Mouse (Mus musculus): ENCODE results near the gene Mprip. TPM values are rescaled to one million over a fixed set of nuclear protein-coding genes. Genes with fewer than 3 reads are reported as not detected.

Gene Mprip
- total RNA-seq, 2 experiments from 2014 or later = 210 to 229 TPM

DNA sequence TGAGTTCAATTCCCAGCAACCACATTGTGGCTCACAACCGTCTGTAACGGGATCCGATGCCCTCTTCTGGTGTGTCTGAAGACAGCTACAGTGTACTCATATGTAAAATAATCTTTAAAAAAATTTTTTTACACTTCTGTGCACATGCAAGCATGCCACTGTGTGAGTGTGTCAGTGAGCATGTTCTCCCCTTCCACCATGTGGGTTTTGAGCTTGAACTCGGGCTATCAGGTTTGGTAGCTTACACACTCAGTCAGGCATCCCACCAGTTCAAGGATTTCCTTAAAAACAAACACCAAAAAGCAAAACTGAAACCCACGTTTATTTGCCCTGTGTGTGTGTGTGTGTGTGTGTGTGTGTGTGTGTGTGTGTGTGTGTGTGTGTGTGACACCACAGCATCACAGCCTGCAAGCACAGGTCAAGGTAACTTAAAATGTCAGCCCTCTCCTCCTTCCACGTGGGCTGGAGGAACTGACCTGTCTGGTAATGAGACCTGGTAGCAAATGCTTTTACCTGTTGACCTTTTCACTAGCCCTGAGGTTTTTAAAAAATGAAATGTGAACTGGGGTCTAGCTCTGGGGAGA, 154.5 kb downstream of the Mprip start:
- intact Hi-C loops (cut with DNase I) = no loop called here
- no peak for DNase-seq

DNA sequence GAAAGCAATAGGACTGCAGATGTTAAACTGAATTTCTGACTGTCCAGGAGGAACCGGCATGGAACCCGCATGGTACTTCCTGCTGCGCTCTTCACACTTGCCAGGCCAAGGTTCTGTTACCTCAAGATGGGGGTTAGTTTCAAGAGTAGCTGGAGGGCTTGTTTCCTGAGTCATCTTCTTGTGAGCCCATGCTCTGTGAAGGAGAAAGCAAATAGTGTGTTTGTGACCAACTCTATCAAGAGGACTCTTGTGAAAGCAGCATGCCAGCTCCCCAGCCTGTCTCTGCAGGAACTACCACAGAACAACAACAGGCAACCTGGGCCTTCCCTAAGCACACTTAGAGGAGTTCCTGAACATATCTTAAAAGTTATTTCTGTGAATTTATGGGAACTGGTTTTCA, 156.8 kb downstream of the Mprip start:
- intact Hi-C loops (cut with DNase I) = no loop called here
- no peak for DNase-seq

DNA sequence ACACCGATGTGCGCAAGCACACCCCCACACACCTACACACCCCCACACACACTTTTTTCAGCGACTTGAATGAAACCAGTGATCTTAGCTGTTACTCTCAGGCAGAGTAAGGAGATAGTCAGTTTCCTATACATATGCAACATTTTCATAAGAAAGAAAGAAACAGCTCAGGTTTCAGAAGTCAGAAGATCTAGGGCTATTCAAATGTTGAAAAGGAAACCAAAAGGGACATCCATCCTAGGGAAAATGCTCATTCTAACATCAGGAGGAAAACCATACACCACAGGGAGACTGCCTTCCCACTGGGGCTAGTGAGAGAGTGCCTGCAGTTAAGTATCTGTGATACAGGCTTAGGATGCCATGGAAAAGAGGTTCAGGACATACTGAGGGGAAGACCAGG, 160.5 kb downstream of the Mprip start:
- intact Hi-C loops (cut with DNase I) = no loop called here
- DNase-seq = no peak

Other genes with a start within 250 kb of the Mprip start
- 10 to 100 TPM; 11.5 to 13.3 TPM for gene Jmjd4, start 211.3 kb upstream of the Mprip start, total RNA-seq (2021)
- gene Snap47, start 210.1 kb upstream of the Mprip start, total RNA-seq (2021) = 10 to 100 TPM; 39.8 to 41.8 TPM
- gene Zfp867, start 188.8 kb upstream of the Mprip start, total RNA-seq (2021) = 1 to 10 TPM; 6.0 to 6.5 TPM
- 10 to 100 TPM; 21.9 to 25.1 TPM for gene Zkscan17, start 134.6 kb upstream of the Mprip start, total RNA-seq (2021)
- under 1 TPM; 0.19 to 0.64 TPM for gene Nlrp3, start 119.7 kb upstream of the Mprip start, total RNA-seq (2021)
- not detected for gene Olfr222, start 85.1 kb upstream of the Mprip start, total RNA-seq (2021)
- gene Olfr223, start 68.0 kb upstream of the Mprip start, total RNA-seq (2021) = not detected
- gene Pld6, start 126.3 kb downstream of the Mprip start, total RNA-seq (2021) = 1 to 10 TPM in 1 of 2 experiments, under 1 TPM in 1; 0.82 to 1.9 TPM
- 10 to 100 TPM; 33.6 to 38.1 TPM for gene Flcn, start 148.7 kb downstream of the Mprip start, total RNA-seq (2021)
- gene Nt5m, start 178.1 kb downstream of the Mprip start, total RNA-seq (2021) = 10 to 100 TPM; 27.3 to 27.4 TPM
- 10 to 100 TPM; 71.3 to 71.9 TPM for gene Cops3, start 178.5 kb downstream of the Mprip start, total RNA-seq (2021)